Mouse (Mus musculus): ENCODE results near the gene Fibin. TPM values are rescaled to one million over a fixed set of nuclear protein-coding genes. Genes with fewer than 3 reads are reported as not detected.

The Fibin gene
- polyA plus RNA-seq, 1 experiment from 2014 or later = 3.1 TPM

- WGBS = 67% methylated on average over 5 of the region's 5 CpGs
- no peak overlapping the region for H3K4me3 ChIP-seq
- H3K27ac ChIP-seq = no peak overlapping the region
Observed at GRCm38 (mm10) chr2:110353302-110353970, 9.5 kb downstream of the Fibin start.

GRCm38 (mm10) chr2:110351843-110352251 lies 11.1 kb downstream of the Fibin start:
- no peaks in the 10 kb centered on the region for H3K36me3 ChIP-seq (replicated peaks)
- peak; percentile 82 for ATAC-seq (replicated peaks)
- no peaks in the 10 kb centered on the region for H3K4me1 ChIP-seq
- H3K27ac ChIP-seq = no peak overlapping the region
- WGBS = 24% methylated on average over 5 of the region's 5 CpGs
- H3K4me3 ChIP-seq = no peak overlapping the region
- no peak overlapping the region for H3K9ac ChIP-seq
- H3K9me3 ChIP-seq = no peaks in the 10 kb centered on the region
- H3K27me3 ChIP-seq (replicated peaks) = no peaks in the 10 kb centered on the region
- H3K4me2 ChIP-seq = no peak overlapping the region

More at GRCm38 (mm10) chr2:110353302-110353970, 9.5 kb downstream of the Fibin start:
- H3K9ac ChIP-seq = no peak overlapping the region
- no peaks in the 10 kb centered on the region for H3K9me3 ChIP-seq
- ATAC-seq (replicated peaks) = no peak
- no peak overlapping the region for H3K4me2 ChIP-seq
- H3K36me3 ChIP-seq (replicated peaks) = no peaks in the 10 kb centered on the region
- no peaks in the 10 kb centered on the region for H3K4me1 ChIP-seq
- no peaks in the 10 kb centered on the region for H3K27me3 ChIP-seq (replicated peaks)

GRCm38 (mm10) chr2:110351406-110351805 lies 11.6 kb downstream of the Fibin start:
- H3K27me3 ChIP-seq (replicated peaks) = no peaks in the 10 kb centered on the region
- no peak overlapping the region for H3K4me2 ChIP-seq
- ATAC-seq (replicated peaks) = no peak
- no peaks in the 10 kb centered on the region for H3K9me3 ChIP-seq
- H3K36me3 ChIP-seq (replicated peaks) = no peaks in the 10 kb centered on the region
- no peak overlapping the region for H3K4me3 ChIP-seq
- H3K4me1 ChIP-seq = no peaks in the 10 kb centered on the region
- H3K27ac ChIP-seq = no peak overlapping the region
- 39% methylated on average over 1 of the region's 1 CpGs for WGBS
- no peak overlapping the region for H3K9ac ChIP-seq

- no peak overlapping the region for H3K4me2 ChIP-seq
- H3K4me3 ChIP-seq = no peak overlapping the region
- no peak overlapping the region for H3K9ac ChIP-seq
- no peaks in the 10 kb centered on the region for H3K9me3 ChIP-seq
- H3K4me1 ChIP-seq = no peaks in the 10 kb centered on the region
- no peak for ATAC-seq (replicated peaks)
- no peaks in the 10 kb centered on the region for H3K36me3 ChIP-seq (replicated peaks)
- H3K27me3 ChIP-seq (replicated peaks) = no peaks in the 10 kb centered on the region
- no peak overlapping the region for H3K27ac ChIP-seq
Observed at GRCm38 (mm10) chr2:110328953-110329352, 34.0 kb downstream of the Fibin start.

DNA sequence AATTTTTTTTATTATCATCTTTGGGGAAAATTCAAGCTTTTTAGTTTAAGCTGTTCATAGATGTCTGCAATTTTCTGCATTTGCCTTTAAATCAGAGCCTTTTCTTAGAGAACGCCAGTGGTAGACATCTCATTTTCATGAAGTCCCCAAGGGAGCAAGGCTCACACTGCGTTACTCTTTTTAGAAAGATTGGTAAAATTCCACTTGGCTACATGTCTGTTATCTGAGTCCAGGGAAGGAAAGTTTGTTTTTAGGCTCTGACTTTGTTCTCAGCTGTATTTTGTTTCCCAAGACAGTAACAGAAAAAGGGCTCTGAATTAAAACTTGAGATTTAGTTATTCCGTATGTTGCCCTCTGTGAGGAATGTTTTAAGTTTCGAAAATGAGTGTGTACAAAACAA lies 43.0 kb downstream of the Fibin start:
- no peak for ATAC-seq (replicated peaks)
- Histone ChIP-seq H3K4me1 (no peaks in the 10 kb centered on the region), H3K9ac (no peak overlapping the region), H3K4me3 (no peak overlapping the region), H3K4me2 (no peak overlapping the region), H3K27me3 (replicated peaks) (no peaks in the 10 kb centered on the region), H3K27ac (no peak overlapping the region), H3K9me3 (no peaks in the 10 kb centered on the region), H3K36me3 (replicated peaks) (no peaks in the 10 kb centered on the region)
- WGBS = 73% methylated on average over 4 of the region's 4 CpGs

DNA sequence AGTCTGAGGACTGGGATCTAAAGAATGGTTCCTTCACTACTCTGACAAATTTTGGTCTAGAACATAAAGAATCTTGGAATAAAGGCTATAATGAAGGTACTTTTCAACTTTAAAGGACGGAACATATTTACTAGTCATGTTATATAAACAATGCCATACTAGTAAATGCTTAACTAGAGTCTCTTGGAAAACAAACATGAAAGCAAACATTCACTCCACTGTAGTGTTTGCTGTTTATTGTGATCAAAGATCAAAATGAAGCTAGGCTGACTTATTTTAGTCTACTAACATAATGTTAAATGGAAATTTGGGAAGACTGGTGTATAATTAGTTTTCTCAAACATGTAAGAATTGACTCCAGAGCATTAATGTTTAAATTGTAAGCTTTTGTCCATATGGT lies 43.7 kb downstream of the Fibin start:
- ATAC-seq (replicated peaks) = no peak
- Histone ChIP-seq H3K4me2 (no peak overlapping the region), H3K4me3 (no peak overlapping the region), H3K9me3 (no peaks in the 10 kb centered on the region), H3K27ac (no peak overlapping the region), H3K4me1 (no peaks in the 10 kb centered on the region), H3K27me3 (replicated peaks) (no peaks in the 10 kb centered on the region), H3K9ac (no peak overlapping the region), H3K36me3 (replicated peaks) (no peaks in the 10 kb centered on the region)
- 81% methylated on average over 1 of the region's 1 CpGs for WGBS

GRCm38 (mm10) chr2:110318719-110319118 lies 44.3 kb downstream of the Fibin start:
- Histone ChIP-seq H3K4me3 (no peak overlapping the region), H3K27me3 (replicated peaks) (no peaks in the 10 kb centered on the region), H3K4me1 (no peaks in the 10 kb centered on the region), H3K36me3 (replicated peaks) (no peaks in the 10 kb centered on the region), H3K27ac (no peak overlapping the region), H3K9ac (no peak overlapping the region), H3K9me3 (no peaks in the 10 kb centered on the region), H3K4me2 (no peak overlapping the region)
- no peak for ATAC-seq (replicated peaks)
- 89% methylated on average over 1 of the region's 1 CpGs for WGBS

DNA sequence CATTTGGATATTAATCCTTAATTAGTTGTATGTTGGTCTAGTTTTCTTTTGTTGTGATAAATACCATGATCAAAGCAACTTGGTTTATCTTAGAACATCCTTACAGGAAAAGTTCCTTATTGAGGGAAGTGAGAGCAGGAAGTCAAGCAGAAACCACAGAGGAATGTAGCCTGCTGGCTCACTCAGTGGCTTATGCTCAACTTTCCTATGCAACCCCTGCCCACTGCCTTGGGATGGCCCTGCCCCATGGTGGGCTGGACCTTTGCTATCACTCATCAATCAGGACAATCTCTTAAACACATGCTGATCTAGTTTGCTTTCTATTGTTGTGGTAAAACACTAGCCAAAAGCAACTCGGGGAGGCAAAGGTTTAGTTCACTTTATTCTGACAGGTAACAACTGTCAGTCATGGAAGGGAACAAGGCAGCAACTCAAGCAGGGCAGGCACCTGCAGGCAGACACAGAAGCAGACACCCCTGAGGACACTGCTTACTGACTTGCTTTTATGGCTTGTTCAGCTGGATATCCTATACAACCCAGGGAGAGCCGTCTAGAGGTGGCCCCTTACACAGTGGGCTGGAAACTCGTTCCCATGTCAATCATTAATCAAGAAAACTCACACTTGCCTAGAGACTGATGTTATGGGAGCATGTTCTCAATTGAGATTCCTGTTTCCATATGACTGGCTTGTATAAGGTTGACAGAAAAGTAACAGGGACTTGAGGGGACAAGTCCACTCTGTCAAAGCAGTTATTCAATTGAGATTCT lies 46.7 kb downstream of the Fibin start:
- Histone ChIP-seq H3K27ac (no peak overlapping the region), H3K4me3 (no peak overlapping the region), H3K27me3 (replicated peaks) (no peaks in the 10 kb centered on the region), H3K36me3 (replicated peaks) (no peaks in the 10 kb centered on the region), H3K9me3 (no peaks in the 10 kb centered on the region), H3K9ac (no peak overlapping the region), H3K4me1 (no peaks in the 10 kb centered on the region), H3K4me2 (no peak overlapping the region)
- no peak for ATAC-seq (replicated peaks)
- WGBS = 39% methylated on average over 3 of the region's 3 CpGs

GRCm38 (mm10) chr2:110314509-110315155 lies 48.4 kb downstream of the Fibin start, which contains the start of gene Bbox1:
Gene Bbox1 (minus strand): TSS chr2:110314560.
- WGBS = 83% methylated on average over 6 of the region's 6 CpGs
- H3K4me2 ChIP-seq = no peak within 1 kb of the TSS
- no peaks in the 10 kb centered on the region for H3K9me3 ChIP-seq
- no peaks in the 10 kb centered on the region for H3K27me3 ChIP-seq (replicated peaks)
- ATAC-seq (replicated peaks) = 0 out of 2 replicates have a peak, but pooled peaks have one; percentile 17
- no peak within 1 kb of the TSS for H3K9ac ChIP-seq
- no peaks in the 10 kb centered on the region for H3K4me1 ChIP-seq
- no peaks in the 10 kb centered on the region for H3K36me3 ChIP-seq (replicated peaks)
- H3K4me3 ChIP-seq = no peak within 1 kb of the TSS
- H3K27ac ChIP-seq = no peak within 1 kb of the TSS

- Histone ChIP-seq H3K4me1 (no peaks in the 10 kb centered on the region), H3K4me3 (no peak overlapping the region), H3K27ac (no peak overlapping the region), H3K27me3 (replicated peaks) (no peaks in the 10 kb centered on the region), H3K9ac (no peak overlapping the region), H3K36me3 (replicated peaks) (no peaks in the 10 kb centered on the region), H3K9me3 (no peaks in the 10 kb centered on the region), H3K4me2 (no peak overlapping the region)
- ATAC-seq (replicated peaks) = no peak
- WGBS = 92% methylated on average over 5 of the region's 5 CpGs
Observed at GRCm38 (mm10) chr2:110314074-110314473, 48.9 kb downstream of the Fibin start.

- Histone ChIP-seq H3K36me3 (replicated peaks) (no peaks in the 10 kb centered on the region), H3K4me3 (no peak overlapping the region), H3K4me1 (no peaks in the 10 kb centered on the region), H3K27me3 (replicated peaks) (no peaks in the 10 kb centered on the region), H3K4me2 (no peak overlapping the region), H3K9me3 (no peaks in the 10 kb centered on the region), H3K9ac (no peak overlapping the region), H3K27ac (no peak overlapping the region)
- 53% methylated on average over 2 of the region's 2 CpGs for WGBS
- ATAC-seq (replicated peaks) = no peak
Observed at GRCm38 (mm10) chr2:110313305-110313824, 49.6 kb downstream of the Fibin start.

All from midbrain, embryonic 15.5 days (tissue).